Mouse (Mus musculus) common myeloid progenitor, adult 5-6 weeks (primary cell): ENCODE results near the gene Zfp296. TPM values are rescaled to one million over a fixed set of nuclear protein-coding genes. Genes with fewer than 3 reads are reported as not detected.

Source experiments
- ATAC-seq: replicated peaks from 2 replicates; pipeline ENCODE4 v1.8.0; 2016; ENCODE audit warnings: low read depth, mild to moderate bottlenecking, moderate TSS enrichment, inconsistent platforms; ENCODE audit not compliant: poor library complexity, severe bottlenecking
- total RNA-seq: library from RNA; stranded (forward); fragments of 200-1000, 187-1606 nt; gene quantifications from 2 replicates; pipeline ENCODE4 v1.2.3, GENCODE M21; 2017

The Zfp296 gene
- total RNA-seq, 1 experiment from 2014 or later, result 6.3 TPM

DNA sequence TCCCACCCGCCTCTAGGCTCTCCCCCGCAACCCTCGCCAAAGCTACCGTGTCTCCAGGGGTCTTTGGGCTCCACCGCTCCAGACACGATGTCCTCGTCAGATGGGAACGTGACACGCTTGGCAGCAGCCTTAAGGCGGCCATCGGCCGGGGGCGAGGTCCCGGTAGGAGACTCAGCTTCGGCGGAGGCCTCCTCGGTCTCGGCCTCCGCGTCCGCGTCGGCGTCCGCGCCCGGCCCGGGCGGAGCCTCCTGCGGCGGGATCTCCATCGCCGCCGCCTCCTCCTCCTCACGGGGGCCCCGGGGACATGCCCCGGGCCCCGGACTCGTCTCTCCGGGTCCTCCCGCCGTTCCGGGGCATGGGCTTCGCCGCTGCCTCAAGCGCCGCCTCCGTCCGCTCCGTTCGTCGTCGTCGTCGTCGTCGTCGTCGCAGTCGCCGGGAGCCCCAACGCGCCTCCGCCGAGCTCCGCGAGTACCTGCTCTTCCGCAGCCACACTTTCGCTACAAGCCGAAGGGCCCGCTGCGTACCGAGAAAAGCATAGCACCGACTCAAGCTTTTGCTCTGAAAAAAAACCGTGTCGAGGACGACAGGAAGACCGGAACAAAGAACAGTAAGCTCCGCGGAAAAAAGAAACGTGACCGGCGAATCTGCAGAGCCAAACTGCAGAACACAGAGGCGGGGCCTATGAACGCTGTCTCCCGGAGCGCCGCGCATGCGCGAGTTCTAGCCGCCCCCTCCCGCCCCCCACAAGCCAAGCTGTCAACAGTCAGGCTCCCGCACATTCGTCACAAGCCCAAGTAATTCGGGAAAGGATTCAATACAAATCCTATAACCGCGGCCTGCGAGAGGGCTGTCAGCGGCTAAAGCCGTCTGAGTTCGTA lies 15.1 kb upstream of the Zfp296 start:
- ATAC-seq, result peak; percentile 76

DNA sequence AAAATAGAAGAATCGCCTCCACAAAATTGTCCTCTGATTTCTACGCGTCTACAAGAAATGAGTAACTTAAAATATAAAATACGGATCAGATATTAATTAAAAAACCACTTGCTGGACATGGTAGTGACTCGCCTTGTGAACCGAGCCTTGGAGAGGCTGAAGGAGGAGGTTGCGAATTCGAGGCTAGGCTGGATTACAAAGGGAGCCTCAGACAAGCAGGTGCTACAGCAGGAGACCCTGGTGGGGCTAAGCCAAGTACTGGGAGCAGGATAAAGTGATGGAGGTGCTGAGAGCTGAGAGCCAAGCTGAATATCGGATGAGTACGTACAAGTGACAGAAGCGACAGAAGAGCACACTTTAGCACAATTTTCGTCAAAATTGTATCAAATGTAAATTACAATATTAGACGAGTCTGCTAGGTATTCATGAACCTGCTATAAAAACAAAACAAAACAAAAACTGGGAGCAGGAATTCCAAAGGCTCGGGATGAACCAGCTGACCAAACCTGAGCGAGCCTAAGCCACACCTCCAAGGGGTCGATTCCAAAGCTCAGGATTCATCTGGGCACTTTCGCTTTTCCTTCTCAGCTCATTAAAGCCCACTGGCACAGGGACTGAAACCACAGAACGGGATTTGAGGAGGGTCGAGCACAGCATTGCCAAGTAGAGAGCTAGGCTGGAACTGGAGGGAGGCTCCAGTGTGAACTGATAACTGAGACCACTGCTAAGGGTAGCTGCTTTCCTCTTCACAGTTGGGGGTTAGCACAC lies 14.3 kb upstream of the Zfp296 start, which contains the start of gene Ppp1r37:
Gene Ppp1r37, minus strand, starts transcription at position 434 of the 768 bp plus-strand sequence.
- ATAC-seq, result no peak

DNA sequence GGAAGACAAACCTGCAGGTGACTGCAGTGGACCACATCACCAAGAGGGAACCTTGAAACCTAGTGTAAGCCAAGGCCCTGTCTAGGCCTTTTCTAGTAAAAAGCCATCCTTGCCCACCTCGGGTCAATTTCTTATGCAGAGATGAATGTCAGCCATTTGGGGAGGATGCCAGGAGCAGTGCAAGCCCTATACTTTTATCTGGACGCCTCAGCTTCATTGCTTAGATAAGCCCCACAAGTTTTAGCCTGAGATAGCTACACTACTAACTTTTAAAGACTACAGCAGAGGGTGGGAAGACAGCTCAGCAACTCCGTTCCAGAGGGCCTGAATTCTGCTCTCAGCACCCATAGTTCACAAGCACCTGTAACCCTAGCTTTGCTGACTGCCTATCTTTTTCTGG lies 13.2 kb upstream of the Zfp296 start:
- peak; percentile 22; the same call in 1 of the 2 replicates for ATAC-seq

DNA sequence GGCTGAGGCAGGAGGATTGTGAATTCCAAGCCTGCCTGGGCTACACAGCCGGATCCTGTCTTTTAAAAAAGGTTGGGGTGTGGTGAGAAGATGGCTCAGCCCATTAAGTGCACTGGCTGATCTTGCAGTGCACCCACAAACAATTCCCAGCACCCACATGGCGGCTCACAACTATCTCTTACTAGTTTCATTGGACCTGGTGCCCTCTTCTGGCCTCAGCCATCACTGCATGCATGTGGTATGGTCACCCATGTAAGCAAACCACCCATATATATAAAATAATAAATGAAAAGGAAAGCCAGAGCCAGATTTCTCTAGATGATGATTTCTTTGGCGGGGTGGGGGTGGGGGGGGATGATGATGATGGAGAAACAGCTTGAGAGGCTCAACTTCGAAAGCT lies 12.6 kb upstream of the Zfp296 start:
- no peak for ATAC-seq

DNA sequence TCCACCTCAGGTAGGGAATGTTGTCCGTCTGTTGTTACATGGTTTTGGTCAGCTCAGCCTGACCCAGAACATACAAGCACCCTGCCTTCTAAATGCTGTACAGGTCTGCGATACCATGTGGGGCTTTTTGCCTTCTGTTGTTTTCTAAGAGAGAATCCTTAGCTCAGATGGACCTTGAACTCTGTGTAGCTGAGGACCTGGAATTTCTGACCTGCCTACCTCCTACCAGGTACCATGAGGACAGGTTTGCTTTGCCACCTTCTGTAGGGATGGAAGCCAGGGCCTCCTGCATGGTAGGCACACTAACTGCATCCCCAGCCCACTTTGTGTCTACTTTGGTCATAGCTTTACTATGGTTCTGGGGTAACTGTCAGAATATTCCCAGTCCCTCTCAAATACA lies 11.3 kb upstream of the Zfp296 start:
- no peak for ATAC-seq

DNA sequence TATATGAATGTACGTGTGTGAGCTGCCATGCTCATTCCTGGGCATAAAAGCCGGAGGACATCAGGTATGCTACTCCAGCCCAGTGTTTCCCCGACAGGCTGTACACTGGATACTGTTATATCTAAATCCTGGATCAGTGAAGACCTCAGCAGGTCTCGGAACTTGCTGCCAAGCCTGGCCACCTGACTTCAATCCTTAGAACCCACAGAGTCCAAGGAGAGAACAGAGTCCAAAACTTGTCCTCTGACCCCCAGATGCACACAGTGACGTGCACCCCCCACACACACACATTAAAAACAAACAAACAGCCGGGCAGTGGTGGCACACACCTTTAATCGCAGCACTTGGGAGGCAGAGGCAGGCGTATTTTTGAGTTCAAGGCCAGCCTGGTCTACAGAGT lies 9.7 kb upstream of the Zfp296 start:
- no peak for ATAC-seq

DNA sequence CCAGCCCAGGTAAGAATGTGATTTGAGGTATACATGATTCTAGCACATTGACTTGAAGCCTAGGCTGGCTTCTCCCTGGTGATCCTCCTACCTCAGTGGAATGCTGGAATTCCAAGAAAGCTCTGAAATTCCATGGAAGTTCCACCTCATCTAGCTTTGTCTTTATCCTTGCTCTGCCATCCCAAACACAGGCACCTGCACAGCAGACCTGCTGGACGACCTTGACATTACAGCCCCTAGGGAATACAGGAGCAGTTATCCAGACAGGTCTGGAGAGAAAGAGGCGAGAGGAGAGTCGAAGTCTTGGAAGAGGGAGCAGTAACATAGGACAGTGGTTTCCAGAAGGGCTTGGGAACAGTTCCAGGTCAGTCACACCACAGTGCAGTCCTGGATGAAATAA lies 7.4 kb upstream of the Zfp296 start:
- no peak for ATAC-seq

DNA sequence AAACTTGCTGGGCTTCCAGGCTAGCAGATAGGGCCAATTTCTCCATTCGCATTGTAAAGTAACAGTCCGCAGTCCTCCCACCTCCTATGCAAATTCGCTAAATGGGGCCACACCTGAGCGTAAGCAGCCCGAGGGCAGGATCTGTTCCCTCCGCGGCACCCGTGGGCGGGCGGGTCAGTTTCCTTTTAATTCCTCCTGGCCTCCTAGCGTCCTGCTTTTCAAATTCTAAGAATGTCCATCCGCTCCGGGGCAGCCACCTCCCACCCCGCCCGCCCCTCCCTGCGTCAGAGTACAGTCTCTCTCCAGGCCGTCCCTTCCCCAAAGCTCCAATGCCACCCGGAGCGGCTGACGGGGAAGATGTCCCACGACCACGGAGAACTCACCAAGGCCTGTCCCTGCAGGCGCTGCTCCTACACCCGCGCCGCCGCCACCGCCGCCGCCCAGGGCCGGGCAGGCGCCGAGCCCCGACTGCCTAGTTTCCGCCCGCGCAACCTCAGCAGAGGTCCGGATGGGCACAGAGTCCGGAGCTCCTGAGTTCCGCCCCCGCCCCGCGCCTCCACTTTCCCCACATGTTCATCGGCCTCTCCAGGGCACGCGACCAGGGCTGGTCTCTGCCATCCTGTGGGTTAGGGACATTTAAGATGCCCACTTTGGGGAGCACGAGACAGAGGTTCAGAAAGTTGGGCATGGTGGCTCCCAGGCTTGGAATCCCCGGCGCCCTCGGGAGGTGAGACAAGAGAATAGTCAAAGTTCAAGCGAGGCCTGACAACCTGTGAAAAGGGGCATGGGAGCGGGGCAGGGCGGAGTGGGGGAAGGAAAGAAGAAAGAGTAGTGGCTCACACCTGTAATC lies 3.9 kb upstream of the Zfp296 start:
- ATAC-seq, result peak; percentile 59

DNA sequence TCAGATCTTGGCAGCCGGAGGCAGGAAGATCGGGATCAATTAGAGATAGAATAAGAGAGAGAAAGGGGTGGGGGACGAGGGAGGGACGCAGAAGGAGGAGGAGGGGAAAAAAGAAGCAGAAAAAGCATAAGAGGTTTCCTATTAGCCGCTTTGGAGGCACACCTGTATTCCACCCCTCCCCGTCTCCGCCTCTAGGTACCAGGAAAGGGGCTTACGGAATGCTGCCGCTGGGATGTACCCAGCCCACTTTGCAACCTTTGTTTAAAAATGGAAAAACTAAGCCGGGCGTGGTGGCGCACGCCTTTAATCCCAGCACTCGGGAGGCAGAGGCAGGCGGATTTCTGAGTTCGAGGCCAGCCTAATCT lies 3.3 kb upstream of the Zfp296 start:
- no peak for ATAC-seq

DNA sequence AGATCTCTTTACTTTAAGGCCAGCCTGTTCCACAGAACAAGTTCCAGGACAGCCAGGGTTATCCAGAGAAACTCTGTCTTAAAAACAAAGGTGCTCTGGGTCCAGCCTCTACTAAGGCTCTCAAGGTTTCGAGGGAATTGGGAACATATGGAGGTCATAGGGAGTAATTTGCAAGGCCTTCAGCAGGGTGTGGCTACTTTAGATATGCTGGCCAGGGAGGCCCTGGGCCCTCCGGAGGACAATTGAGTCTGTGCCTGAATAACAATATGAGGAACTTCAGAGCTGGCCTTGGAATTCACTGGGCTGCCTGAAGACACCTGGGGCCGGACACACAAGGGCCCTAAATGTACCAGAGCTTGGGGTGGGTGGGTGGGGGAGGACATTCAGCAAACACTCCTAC lies 1.5 kb upstream of the Zfp296 start:
- ATAC-seq, result no peak

DNA sequence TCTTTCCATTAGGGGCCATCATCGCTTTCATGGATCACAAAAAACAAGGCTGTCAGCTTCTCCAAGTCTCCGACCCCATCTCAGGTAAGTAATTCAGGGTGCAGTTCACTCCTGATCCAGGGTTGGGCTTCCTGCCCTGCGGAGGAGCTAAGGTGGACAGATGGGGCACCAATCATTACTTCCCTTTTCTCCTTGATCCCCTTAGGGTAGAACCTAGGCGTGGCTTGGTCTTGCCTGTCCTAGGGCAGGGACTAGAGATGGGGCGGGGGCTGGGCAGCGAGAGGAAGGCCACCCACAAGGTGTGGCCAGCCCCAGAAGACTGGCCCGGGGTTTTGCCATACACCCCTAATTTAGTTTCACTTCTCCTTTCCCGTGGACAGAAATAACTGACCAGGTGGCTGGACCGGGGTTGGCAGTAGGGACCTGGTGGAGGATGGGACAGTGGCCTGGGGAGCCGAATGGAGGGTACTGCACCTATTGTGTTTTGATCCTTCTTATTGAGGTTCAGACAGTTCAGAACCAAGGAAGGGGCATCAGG lies 859 bp downstream of the Zfp296 start:
- ATAC-seq, result peak; percentile 79

DNA sequence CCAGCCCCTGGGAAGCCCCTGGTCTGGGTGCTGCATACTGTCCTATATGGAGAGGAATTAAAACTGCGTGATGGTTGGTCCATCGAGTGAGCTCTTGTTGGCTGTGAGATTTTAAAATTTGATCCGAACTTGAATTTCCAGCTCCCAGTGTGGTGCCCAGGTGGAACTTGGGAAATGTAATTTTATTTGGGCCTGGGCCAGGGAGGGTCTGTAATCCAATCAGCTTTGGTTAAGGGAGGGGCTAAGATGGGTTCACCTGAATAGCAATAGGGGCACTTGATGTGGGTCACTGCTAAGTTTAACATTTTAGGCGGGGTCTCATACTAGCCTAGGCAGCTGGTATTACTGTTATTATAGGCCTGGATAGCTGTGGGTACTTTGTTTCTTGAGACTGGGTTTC lies 1.3 kb downstream of the Zfp296 start:
- ATAC-seq, result no peak

DNA sequence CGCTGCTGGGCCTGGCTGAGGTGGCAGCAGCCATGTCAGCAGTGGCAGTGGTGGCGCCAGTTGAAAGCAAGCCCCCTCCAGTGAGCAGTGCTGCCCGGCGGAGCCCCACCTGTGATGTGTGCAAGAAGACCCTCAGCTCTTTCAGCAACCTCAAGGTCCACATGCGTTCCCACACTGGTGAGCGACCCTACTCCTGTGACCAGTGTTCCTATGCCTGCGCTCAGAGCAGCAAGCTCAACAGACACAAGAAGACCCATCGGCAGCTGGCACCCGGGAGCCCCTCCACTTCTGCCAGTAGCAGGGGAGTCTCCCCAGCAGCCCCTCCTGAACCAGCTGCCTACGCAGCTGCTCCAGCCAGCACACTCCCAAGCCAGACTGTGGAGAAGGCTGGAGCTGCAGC lies 2.7 kb downstream of the Zfp296 start:
- ATAC-seq, result no peak

DNA sequence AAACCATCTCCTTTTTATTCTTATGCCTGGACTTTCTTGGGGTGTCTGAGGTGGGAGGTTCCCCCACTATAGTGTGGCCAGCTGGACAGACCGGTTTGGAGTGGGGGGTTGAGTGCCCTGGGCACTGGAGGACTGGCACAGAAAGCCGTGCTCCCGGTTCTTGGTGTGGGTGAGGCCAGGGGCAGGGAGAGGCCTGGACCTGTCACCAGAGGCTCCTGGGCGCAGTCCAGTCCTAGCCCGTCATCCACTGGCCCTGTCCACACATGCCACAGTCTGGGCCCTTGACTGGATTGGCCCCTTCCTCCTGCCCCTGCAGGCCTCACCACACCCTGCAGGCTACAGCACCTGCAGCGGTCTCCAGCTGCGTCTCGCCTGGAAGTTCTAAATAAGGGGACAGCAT lies 3.5 kb downstream of the Zfp296 start:
- no peak for ATAC-seq

DNA sequence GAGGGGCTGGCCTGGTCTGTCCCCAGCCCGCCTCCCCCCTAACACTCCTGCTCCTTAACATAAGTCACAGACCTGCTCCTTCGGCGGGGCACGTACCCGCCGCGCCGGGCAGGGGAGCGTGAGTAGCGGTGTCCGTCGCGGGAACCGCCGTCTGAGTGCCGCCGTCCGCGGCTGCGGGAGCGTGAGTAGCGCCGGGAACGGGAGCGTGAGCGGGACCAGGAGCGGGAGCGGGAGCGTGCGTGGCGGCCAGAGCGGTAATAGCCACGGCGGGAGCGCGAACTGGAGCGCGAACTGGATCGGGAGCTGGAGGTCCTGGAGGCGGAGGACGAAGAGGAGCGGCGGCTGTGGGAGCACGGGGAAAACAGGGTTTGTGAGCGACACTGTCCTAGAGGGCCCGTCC lies 9.2 kb downstream of the Zfp296 start:
- no peak for ATAC-seq

DNA sequence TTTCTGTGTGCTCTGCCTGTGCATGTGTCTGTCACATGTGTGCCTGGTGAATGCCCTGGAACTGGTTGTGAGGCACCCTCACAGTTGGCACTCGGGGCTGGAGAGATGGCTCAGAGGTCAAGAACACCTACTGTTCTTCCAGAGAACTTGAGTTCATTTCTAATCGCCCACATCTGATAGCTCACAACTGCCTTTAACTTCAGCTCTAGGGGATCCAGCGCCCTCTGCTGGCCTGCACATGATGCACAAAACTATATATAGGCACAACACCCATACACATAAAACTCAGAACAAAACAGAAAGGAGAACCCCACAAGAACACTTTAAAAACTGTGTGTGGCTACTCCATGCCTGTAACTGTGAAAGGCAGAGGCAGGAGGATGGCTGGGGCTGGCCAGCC lies 12.1 kb downstream of the Zfp296 start:
- peak; percentile 35; the same call in 1 of the 2 replicates for ATAC-seq

DNA sequence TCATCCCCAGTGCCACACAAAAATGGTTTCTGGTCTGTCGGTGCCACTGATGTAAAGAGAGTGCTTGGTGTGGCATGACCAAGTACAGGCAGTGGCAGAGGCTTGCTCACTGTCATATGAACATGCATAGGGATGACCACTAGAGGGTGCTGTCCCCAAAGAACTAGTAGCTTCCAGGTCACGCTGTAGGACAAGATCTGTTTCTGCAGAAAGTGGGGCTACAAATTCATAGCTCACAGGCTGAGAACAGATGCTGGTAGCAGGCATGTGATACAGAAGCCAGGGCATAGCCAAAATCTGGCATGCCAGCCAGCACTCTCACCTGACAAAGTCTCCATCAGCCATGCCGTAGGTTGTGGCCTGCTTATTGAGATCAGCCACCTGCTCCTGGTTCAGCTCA lies 12.8 kb downstream of the Zfp296 start:
- ATAC-seq, result peak; percentile 82

DNA sequence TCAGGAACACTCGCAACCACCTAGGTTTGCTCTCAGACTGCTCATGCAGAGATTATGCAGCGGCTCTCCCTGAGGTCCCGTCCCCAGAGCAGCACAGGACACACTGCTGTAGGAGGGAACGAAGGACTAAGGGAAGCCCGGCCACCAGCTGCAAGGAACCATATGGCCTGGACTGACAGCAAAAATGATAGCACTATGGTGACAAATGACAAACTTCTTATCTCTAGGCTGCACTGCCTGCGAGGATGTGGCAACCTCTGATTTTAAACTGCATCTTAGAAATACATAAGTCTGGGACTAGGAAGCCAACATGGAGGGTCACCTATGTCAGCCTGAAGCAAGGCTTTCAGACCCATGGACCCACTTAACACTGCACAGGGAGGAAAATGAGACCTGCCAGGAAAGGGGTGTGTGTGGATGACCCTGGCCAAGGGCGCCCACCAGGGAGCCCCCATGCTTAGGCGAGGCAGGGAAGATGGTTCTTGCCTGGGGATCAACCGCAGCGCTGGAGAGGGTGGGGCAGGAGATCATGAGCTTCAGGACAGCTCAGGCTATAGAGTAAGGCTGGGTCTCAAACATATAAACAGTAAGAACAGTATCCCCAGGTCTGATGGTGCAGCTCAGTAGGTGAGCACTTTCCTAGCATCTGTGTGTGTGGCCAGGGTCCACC lies 16.1 kb downstream of the Zfp296 start:
- peak; percentile 22; the same call in 1 of the 2 replicates for ATAC-seq

DNA sequence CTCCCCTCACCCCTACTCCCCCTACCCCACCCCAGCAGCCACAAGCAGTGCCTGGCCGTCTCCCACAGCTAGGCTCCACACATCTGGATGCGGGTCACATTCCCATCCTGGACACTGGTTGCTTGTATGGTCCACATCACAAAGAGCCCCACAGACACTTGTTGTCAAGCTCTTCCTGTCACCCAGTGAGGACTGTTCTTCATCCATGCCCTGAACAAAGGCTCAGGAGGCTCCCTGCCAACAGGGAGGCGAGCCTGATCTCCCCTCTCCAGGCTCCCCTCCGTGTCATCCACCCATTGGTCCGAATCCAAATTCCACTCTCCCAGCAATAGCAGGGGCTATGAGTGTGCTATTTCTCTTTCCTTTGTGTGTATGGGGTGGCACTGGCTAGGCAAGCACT lies 23.5 kb downstream of the Zfp296 start:
- ATAC-seq, result no peak

DNA sequence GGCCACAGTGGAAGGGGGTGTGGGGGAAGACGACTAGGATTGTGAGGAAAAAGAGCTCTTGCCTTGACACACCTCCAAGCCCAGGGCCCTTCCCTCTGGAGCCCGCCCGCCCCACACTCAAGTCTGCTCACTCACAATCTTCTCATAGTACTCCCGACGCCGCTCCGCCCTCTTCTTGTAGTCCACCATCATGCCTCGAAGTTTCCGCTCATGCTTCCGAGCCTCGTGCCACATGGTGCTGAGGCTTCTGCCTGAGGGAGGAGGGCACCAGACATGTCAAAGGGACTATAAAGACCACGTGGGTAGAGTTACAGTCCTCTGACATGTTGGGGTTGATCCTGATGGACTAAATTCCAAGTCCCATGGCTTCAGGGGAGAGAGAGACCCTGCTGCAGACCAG lies 26.0 kb downstream of the Zfp296 start:
- no peak for ATAC-seq
